Mouse (Mus musculus) left cerebral cortex, postnatal 4 days (tissue): ENCODE data around the gene Clec2l. TPM values are rescaled to one million over a fixed set of nuclear protein-coding genes. Genes with fewer than 3 reads are reported as not detected.

Experiments used
- DNase-seq: peaks from one replicate; pipeline ENCODE4 v3.0.0-alpha.2; 2022
- intact Hi-C: fragments of 180-260 bp; cut with DNase I; formaldehyde crosslinking; loops from one replicate; pipeline ENCODE4 v1.15.1; 2025
- total RNA-seq, 2 experiments: library from RNA; stranded (reverse); gene quantifications; 2 replicates each; pipeline ENCODE4 v1.2.3; 2021

Clec2l gene
- total RNA-seq, 2 experiments from 2014 or later = 68.3 to 70.8 TPM

DNA sequence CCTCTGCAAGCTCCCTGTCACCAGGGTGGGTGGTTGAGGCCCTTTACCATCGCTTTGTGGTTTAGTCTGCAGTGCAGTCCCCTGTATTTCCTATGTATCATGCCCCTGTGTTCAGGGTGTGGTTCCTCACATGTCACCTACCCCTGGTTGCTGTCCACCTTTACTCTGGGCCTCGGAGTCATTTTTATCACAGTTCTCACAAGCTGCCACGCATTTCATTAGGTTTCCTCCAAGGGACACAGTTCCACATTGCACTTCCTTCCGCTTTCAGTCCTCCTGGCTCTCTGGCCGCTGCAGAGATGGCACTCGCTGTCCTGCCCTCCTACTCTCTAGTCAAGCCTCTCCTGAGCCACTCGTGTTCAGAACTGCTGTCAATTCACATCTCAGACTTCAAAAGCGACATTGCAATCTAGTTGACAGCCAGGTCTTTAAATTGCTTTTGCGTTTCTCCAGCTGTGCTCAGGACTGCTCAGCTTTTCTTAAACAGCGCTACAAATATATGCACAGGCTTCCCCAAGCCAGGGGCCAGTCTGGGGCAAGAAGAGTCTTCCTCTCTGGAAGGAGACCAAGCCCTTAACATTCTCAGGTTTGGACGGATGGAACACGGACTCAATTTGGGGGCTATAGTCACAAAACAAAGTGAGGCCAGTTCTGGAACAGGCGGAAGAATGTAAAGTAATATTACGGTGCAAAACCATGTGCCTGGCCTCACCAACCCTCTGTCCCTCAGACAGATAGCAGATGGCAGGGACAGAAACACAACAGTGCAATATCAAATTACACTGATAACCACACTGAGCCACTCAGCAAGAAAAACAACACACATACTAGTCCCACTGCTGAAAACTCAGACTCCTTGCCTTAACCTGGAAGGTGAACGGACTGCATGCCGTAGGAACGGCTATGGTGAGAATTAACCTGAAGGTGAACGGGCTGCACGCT lies 51.4 kb downstream of the Clec2l start:
- intact Hi-C loops = no loop called here
- no peak for DNase-seq

GRCm38 (mm10) chr6:38715881-38716280 lies 53.0 kb downstream of the Clec2l start:
- intact Hi-C loops = no loop called here

DNA sequence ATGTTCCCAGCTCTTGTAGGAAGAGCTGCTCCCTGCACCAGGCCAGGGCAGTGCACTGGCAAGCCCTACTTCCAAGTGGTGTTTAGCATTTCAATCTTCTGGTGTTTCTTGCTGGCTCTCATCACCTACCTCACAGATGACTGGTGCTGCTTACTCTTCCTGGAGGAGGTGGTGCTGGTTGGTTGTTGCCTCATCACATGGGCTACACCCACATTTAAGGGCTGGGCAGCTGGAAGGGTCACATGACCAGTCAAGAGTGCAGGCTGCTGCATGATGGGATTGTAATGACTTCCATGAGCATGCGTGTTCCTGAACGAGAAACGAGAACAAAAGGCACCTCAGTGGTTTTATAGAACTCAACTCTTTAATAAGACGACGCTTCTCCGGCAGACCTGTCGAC lies 55.8 kb downstream of the Clec2l start:
- DNase-seq = no peak
- intact Hi-C loops = no loop called here

More at GRCm38 (mm10) chr6:38715881-38716280, 53.0 kb downstream of the Clec2l start:
- no peak for DNase-seq

DNA sequence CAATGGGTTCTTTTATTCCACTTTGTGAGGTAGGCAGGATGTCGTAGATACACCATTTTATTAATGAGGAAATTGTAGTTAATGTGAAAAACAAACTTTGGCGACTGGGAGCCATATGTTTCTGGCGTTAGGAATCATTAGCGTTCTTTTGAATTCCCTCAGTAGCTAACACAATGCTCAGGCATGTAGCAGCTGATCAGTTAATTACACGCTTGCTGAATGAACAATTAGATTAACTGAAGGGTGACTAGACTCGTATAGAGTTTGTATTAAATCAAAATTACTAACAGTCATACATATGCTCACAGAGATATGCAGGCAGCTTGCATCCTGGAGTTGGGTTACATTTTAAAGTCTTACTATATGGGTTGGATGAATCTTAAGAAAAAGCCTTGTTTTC lies 56.4 kb downstream of the Clec2l start:
- no peak for DNase-seq

DNA sequence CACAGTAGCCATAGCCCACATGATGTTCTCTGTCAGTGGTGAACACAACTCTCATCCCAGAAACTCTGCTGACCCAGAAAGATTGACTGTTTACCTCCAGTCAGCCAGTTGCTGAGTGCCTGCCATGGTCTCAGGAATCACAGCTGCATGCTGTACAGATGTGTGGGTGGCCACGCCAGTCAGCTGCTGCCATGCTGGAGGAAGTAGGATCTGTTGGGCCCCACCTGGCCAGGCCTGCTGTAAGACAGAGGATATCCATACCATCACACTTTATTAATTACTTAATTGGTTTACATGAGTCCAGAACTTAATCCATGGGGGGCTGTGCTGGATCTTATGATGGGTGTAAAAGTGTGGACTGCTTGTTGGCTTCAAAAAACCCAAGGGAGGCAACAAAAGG lies 58.5 kb downstream of the Clec2l start:
- intact Hi-C loops = no loop called here
- DNase-seq = no peak

More for the DNA sequence above, 56.4 kb downstream of the Clec2l start:
- intact Hi-C loops = no loop called here

DNA sequence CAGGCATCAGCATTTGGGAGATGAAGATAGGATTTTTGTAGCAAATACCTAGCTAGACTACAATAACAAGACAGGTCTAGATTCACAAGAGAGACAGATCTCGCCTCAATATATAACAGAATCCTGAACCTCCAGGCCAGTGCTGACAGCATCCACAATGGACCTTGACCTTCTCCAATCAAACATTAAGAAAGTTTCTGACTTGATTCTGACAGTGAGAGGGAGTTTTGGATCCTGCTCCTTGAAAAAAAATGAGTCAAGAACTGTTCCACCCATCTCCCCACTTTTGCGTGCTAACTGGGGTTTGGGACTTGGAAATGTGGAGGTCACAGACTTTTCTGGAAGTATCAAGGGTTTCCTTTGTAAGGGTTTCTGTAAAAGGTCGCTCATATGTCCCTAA lies 62.6 kb downstream of the Clec2l start:
- intact Hi-C loops = no loop called here
- DNase-seq = no peak

Other genes with a start within 250 kb of the Clec2l start
- 10 to 100 TPM; 47.1 to 48.8 TPM for gene Ubn2, start 229.1 kb upstream of the Clec2l start, total RNA-seq
- gene Fmc1, start 129.6 kb upstream of the Clec2l start, total RNA-seq = 10 to 100 TPM; 49.6 to 52.0 TPM
- gene Luc7l2, start 111.7 kb upstream of the Clec2l start, total RNA-seq = 100 to 1,000 TPM; 182 TPM
- gene Klrg2, start 25.8 kb upstream of the Clec2l start, total RNA-seq = under 1 TPM in 1 of 2 experiments, not detected in 1; 0.26 TPM
- gene Tbxas1, start 212.3 kb downstream of the Clec2l start, total RNA-seq = 1 to 10 TPM; 1.3 to 1.4 TPM
- 10 to 100 TPM; 54.6 to 55.5 TPM for gene Hipk2, start 213.1 kb downstream of the Clec2l start, total RNA-seq